Mouse (Mus musculus) embryonic facial prominence, embryonic 15.5 days (tissue): Measurements from ENCODE around the gene Vtn. TPM values are rescaled to one million over a fixed set of nuclear protein-coding genes. Genes with fewer than 3 reads are reported as not detected.
A peak's percentile ranks its signal among the peaks of the same experiment; 100 is the strongest.
"Not testable (repeated sequence)": the region's sequence is repeated elsewhere in the genome, so short reads cannot be mapped to it uniquely, and the experiment has no call there.

Experiments
- ATAC-seq: fragments of 200-750 bp; cut with Nextera tagmentation; 2 replicates; pipeline ENCODE4 v1.8.0; 2017; ENCODE audit warnings: low read depth, moderate TSS enrichment; ENCODE audit not compliant: insufficient number of reproducible peaks, low FRiP score, low TSS enrichment
- H3K27ac ChIP-seq: fragments of 300-500 bp; sonication (generic); replicated peaks from 2 replicates; pipeline ENCODE4 v1.5.1; 2015; ENCODE audit warnings: mild to moderate bottlenecking, inconsistent platforms
- H3K27me3 ChIP-seq: fragments of 300-500 bp; sonication (generic); 2 replicates; pipeline ENCODE4 v1.6.1; 2015; ENCODE audit warnings: inconsistent platforms
- H3K36me3 ChIP-seq: fragments of 300-500 bp; sonication (generic); 2 replicates; pipeline ENCODE4 v1.6.1; 2015; ENCODE audit warnings: mild to moderate bottlenecking, inconsistent platforms
- H3K4me1 ChIP-seq: fragments of 300-500 bp; sonication (generic); 2 replicates; pipeline ENCODE4 v1.6.1; 2015; ENCODE audit warnings: inconsistent platforms
- H3K4me2 ChIP-seq: fragments of 300-500 bp; sonication (generic); replicated peaks from 2 replicates; pipeline ENCODE4 v1.6.1; 2015; ENCODE audit warnings: mild to moderate bottlenecking, inconsistent platforms
- H3K4me3 ChIP-seq: fragments of 300-500 bp; sonication (generic); replicated peaks from 2 replicates; pipeline ENCODE4 v1.5.1; 2015; ENCODE audit warnings: mild to moderate bottlenecking, inconsistent platforms
- H3K9ac ChIP-seq: fragments of 300-500 bp; sonication (generic); 2 replicates; pipeline ENCODE4 v1.6.1; 2015; ENCODE audit warnings: inconsistent platforms
- H3K9me3 ChIP-seq: fragments of 300-500 bp; sonication (generic); replicated peaks from 2 replicates; pipeline ENCODE4 v1.6.1; 2016; ENCODE audit warnings: inconsistent platforms
- WGBS: fragments of 180-500 bp; shearing (Covaris S2); methylation state at CpG from one replicate; pipeline ENCODE4 v1.1.7; 2015; 5-methylcytosine and 5-hydroxymethylcytosine counted together
- polyA plus RNA-seq: library from polyadenylated mRNA; unstranded; fragments of >200 nt; fragmentation: Nextera tagmentation; extraction: Ambion mirVana; gene quantifications from 2 replicates; pipeline ENCODE4 v1.2.1, GENCODE M21; 2015

Gene Vtn
- polyA plus RNA-seq, 1 experiment from 2014 or later = 4.4 TPM

DNA sequence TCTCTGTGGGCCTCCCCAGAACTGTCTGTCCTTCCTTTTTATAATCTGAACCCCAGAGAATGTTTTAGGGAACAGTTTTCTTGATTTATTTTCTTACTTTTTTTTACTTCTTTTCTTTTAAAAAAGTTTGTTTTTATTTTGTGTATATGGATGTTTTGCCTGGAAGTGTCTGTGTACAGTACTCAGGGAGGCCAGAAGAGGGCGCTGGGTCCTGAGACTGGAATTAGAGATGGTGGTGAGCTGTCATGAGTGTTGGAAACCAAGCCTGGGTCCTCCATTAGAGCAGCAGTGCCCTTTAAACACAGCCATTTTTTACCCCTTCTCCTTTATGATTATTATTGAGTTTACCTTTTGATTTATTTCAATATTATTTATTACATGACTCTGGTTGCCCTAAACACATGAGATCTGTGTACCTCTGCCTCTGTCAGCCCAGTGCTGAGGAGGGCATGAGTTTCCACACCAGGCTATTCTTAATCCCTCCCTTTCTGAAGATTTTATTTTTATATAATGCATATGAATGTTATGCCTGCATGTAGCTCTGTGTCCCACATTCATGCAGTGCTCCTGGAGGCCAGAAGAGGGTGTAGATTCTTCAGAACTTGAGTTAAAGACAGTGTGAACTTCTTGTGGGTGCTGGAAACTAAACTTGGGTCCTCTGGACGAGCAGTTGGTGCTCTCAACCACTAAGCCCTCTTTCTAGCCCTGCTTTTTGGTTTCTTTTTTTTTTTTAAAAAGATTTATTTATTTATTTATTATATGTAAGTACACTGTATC, 16.8 kb downstream of the Vtn start:
- WGBS = 65% methylated on average over 2 of the region's 2 CpGs
- H3K36me3 ChIP-seq = peaks cover 67% of the 10 kb centered on the region
- no peak for ATAC-seq

GRCm38 (mm10) chr11:78518931-78519330, 20.0 kb downstream of the Vtn start:
- Histone ChIP-seq H3K36me3 (peaks cover 94% of the 10 kb centered on the region), H3K9ac (no peak overlapping the region), H3K27ac (no peak overlapping the region), H3K9me3 (no peaks in the 10 kb centered on the region), H3K4me2 (no peak overlapping the region), H3K4me3 (no peak overlapping the region), H3K4me1 (no peaks in the 10 kb centered on the region), H3K27me3 (no peaks in the 10 kb centered on the region)
- 90% methylated on average over 10 of the region's 10 CpGs for WGBS
- ATAC-seq = no peak

More for the DNA sequence above, 16.8 kb downstream of the Vtn start:
- no peaks in the 10 kb centered on the region for H3K9me3 ChIP-seq
- no peak overlapping the region for H3K4me3 ChIP-seq
- peaks cover 15% of the 10 kb centered on the region for H3K4me1 ChIP-seq
- no peak overlapping the region for H3K9ac ChIP-seq
- H3K27ac ChIP-seq = no peak overlapping the region
- no peak overlapping the region for H3K4me2 ChIP-seq
- H3K27me3 ChIP-seq = no peaks in the 10 kb centered on the region

DNA sequence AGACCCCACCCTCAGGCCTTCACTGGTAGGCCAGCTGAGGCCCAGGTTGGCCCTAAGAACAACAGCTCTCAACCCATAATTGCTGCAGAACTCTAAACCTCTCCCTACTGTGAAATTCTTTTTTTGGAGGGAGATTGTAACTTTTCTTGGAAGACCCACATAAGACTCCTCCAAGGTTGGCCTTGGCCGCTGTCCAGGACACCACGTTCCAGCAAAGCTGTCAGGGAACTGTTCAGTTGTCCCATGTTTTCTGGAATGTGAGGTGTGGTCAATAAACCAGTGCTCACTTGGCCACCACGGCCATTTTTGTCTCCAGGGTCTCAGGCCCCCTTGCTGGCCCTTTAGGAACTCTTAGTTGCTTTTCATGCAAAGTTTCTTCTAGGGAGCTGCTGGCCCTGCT, 23.0 kb downstream of the Vtn start:
- Histone ChIP-seq H3K4me3 (no peak overlapping the region), H3K9ac (no peak overlapping the region), H3K27me3 (no peaks in the 10 kb centered on the region), H3K4me2 (no peak overlapping the region), H3K36me3 (peaks cover 95% of the 10 kb centered on the region), H3K4me1 (no peaks in the 10 kb centered on the region), H3K27ac (no peak overlapping the region), H3K9me3 (no peaks in the 10 kb centered on the region)
- 85% methylated on average over 3 of the region's 3 CpGs for WGBS
- no peak for ATAC-seq

- H3K9ac ChIP-seq = no peak overlapping the region
- ATAC-seq = no peak
- H3K27me3 ChIP-seq = no peaks in the 10 kb centered on the region
- no peak overlapping the region for H3K4me2 ChIP-seq
- no peak overlapping the region for H3K4me3 ChIP-seq
- H3K27ac ChIP-seq = no peak overlapping the region
- no peaks in the 10 kb centered on the region for H3K9me3 ChIP-seq
- WGBS = 95% methylated on average over 1 of the region's 1 CpGs
- H3K4me1 ChIP-seq = no peaks in the 10 kb centered on the region
- peaks cover 99% of the 10 kb centered on the region for H3K36me3 ChIP-seq
Measured at GRCm38 (mm10) chr11:78522481-78522997, 23.6 kb downstream of the Vtn start.

- H3K4me2 ChIP-seq = no peak overlapping the region
- no peaks in the 10 kb centered on the region for H3K27me3 ChIP-seq
- H3K4me1 ChIP-seq = no peaks in the 10 kb centered on the region
- H3K9me3 ChIP-seq = no peaks in the 10 kb centered on the region
- no peak for ATAC-seq
- 0 out of 2 replicates have a peak overlapping the region, but pooled peaks have one; percentile 17 for H3K27ac ChIP-seq
- peaks cover 99% of the 10 kb centered on the region for H3K36me3 ChIP-seq
- no peak overlapping the region for H3K4me3 ChIP-seq
- WGBS = 85% methylated on average over 9 of the region's 9 CpGs
- H3K9ac ChIP-seq = no peak overlapping the region
Measured at GRCm38 (mm10) chr11:78523241-78523955, 24.5 kb downstream of the Vtn start.

DNA sequence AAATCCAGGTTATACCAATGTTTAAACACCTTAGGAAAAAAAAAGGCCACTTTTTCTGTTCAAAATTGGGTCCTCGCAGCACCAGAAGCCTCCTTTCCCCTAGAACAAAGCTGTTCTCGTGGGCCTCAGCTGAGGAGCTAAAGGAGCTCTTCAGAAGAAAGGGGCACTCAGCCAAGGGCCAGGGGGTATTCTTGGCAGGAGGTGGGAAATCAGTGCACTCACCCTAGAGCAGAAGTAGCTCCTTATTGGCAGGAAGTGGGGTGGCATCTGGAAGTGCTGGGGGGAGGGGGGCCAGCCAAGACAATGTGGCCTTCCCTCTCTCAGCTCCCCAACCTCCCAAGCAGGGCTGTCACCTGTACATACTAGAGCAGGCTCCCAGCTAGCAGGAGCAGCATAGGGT, 25.9 kb downstream of the Vtn start:
- ATAC-seq = no peak
- Histone ChIP-seq H3K9me3 (no peaks in the 10 kb centered on the region), H3K36me3 (peaks cover 97% of the 10 kb centered on the region), H3K27ac (no peak overlapping the region), H3K4me3 (no peak overlapping the region), H3K9ac (no peak overlapping the region), H3K4me1 (no peaks in the 10 kb centered on the region), H3K27me3 (no peaks in the 10 kb centered on the region), H3K4me2 (no peak overlapping the region)
- 67% methylated on average over 2 of the region's 2 CpGs for WGBS

DNA sequence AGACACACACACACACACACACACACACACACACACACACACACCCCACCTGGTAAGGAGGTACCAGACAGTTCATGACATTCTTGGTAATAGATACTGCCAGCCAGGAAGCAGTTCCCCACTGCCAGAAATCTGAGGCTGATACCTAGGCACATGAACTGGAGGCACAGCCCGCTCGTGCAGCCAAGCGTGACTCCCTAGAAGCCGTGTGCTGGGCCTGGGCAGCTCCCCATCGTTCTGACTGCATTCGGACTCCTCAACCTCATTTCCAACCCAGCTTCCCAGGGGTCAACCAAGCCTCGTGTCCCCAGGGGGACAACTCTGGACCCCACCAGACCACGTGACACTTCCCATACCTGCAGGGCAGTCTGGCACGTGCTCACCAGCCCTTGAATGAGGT, 29.8 kb downstream of the Vtn start:
- no peak overlapping the region for H3K9ac ChIP-seq
- no peaks in the 10 kb centered on the region for H3K4me1 ChIP-seq
- WGBS = 80% methylated on average over 9 of the region's 9 CpGs
- H3K4me3 ChIP-seq = no peak overlapping the region
- ATAC-seq = no peak
- peaks cover 66% of the 10 kb centered on the region for H3K36me3 ChIP-seq
- no peak overlapping the region for H3K27ac ChIP-seq
- no peak overlapping the region for H3K4me2 ChIP-seq
- no peaks in the 10 kb centered on the region for H3K27me3 ChIP-seq
- no peaks in the 10 kb centered on the region for H3K9me3 ChIP-seq

DNA sequence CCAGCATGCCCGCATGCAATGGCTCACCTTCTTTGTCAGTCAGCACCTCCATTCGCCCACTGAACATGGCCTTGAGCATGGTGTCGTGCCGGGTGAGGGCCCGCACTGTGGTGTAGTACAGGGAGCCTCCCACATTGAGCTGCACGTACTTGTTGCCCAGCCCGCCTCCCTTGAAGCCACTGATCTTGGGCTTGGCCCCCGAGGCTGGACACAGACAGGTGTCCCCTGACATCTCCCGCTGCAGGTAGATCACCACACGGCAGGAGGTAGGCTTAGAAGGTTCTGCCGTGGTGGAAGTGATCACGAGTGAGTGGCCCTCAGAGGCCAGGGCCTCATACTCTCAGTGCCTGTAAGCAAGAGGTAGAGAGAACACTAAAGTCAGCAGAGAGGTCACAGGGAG, 31.1 kb downstream of the Vtn start:
- Histone ChIP-seq H3K36me3 (peaks cover 53% of the 10 kb centered on the region), H3K4me2 (no peak overlapping the region)
- 87% methylated on average over 12 of the region's 12 CpGs for WGBS

DNA sequence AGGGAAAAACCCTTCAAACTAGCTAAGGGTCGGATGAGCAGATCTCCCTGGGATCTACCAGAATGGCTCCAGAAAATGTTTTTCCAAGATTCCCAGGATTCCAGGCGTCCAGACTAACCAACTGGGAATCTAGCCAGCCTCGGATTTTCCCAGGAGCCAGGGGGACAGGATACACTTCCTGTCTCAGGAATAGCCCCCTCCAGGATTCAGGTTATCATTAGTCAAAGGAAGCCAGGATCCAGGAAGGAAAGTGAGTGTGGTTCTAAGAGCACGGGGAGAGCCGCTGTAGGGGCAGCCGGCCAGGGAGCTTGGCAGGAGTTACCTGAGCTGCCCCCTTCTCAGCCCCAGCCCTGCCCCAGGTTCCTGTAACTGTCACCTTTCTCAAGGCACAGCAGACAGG, 32.2 kb downstream of the Vtn start:
- no peak overlapping the region for H3K9ac ChIP-seq
- H3K27me3 ChIP-seq = no peaks in the 10 kb centered on the region
- no peaks in the 10 kb centered on the region for H3K9me3 ChIP-seq
- no peak for ATAC-seq
- H3K36me3 ChIP-seq = peaks cover 42% of the 10 kb centered on the region
- peaks cover 13% of the 10 kb centered on the region for H3K4me1 ChIP-seq
- H3K4me3 ChIP-seq = no peak overlapping the region
- H3K27ac ChIP-seq = 0 out of 2 replicates have a peak overlapping the region, but pooled peaks have one; percentile 7
- WGBS = 64% methylated on average over 6 of the region's 6 CpGs
- no peak overlapping the region for H3K4me2 ChIP-seq

More for the DNA sequence above, 31.1 kb downstream of the Vtn start:
- H3K27ac ChIP-seq = no peak overlapping the region
- H3K27me3 ChIP-seq = no peaks in the 10 kb centered on the region
- H3K4me3 ChIP-seq = no peak overlapping the region
- H3K4me1 ChIP-seq = peaks cover 8% of the 10 kb centered on the region
- ATAC-seq = no peak
- no peak overlapping the region for H3K9ac ChIP-seq
- no peaks in the 10 kb centered on the region for H3K9me3 ChIP-seq

- H3K4me2 ChIP-seq, ATAC-seq, H3K4me3 ChIP-seq, H3K27me3 ChIP-seq, H3K9me3 ChIP-seq, H3K9ac ChIP-seq, H3K27ac ChIP-seq: not testable (repeated sequence)
- WGBS = 94% methylated on average over 10 of the region's 10 CpGs
- Histone ChIP-seq H3K4me1 (peaks cover 13% of the 10 kb centered on the region), H3K36me3 (peaks cover 38% of the 10 kb centered on the region)
Measured at GRCm38 (mm10) chr11:78531515-78531914, 32.6 kb downstream of the Vtn start.

DNA sequence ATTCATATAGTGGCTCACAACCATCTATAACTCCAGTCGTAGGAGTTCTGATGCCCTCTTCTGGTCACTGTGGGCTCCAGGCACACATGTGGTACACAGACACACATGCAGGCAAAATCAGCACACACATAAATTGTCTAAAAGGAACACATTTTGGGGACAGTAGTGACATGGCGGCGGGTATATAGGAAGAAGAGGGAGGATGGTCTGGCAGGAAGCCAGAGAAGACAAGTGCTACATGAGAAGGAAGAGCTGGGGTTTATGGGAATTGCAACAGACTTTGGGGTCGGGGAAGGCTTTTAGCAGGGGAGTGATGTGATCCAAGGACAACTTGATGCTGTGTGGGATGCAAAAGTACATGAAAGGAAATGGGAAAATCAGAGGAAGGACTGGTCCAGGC, 35.6 kb downstream of the Vtn start:
- H3K9me3 ChIP-seq = no peaks in the 10 kb centered on the region
- 79% methylated on average over 4 of the region's 4 CpGs for WGBS
- no peak for ATAC-seq
- H3K4me2 ChIP-seq = peak overlapping the region; percentile 82
- H3K36me3 ChIP-seq = peaks cover 19% of the 10 kb centered on the region
- H3K9ac ChIP-seq = no peak overlapping the region
- peak overlapping the region; percentile 94 for H3K4me3 ChIP-seq
- no peaks in the 10 kb centered on the region for H3K27me3 ChIP-seq
- peaks cover 31% of the 10 kb centered on the region for H3K4me1 ChIP-seq
- no peak overlapping the region for H3K27ac ChIP-seq
